Mouse (Mus musculus) limb, embryonic 12.5 days (tissue): Measurements from ENCODE around the gene Camta1. TPM values are rescaled to one million over a fixed set of nuclear protein-coding genes. Genes with fewer than 3 reads are reported as not detected.

ENCODE experiments used
- ATAC-seq: fragments of 200-750 bp; cut with Nextera tagmentation; 2 replicates; pipeline ENCODE4 v1.8.0; 2017; ENCODE audit warnings: low read depth, moderate TSS enrichment; ENCODE audit not compliant: insufficient number of reproducible peaks, insufficient read depth, low FRiP score, low TSS enrichment
- H3K27ac ChIP-seq: fragments of 300-500 bp; sonication (generic); 2 replicates; pipeline ENCODE4 v1.5.1; 2016; ENCODE audit warnings: mild to moderate bottlenecking, moderate library complexity
- H3K27me3 ChIP-seq: fragments of 300-500 bp; sonication (generic); 2 replicates; pipeline ENCODE4 v1.6.1; 2016; ENCODE audit warnings: mild to moderate bottlenecking, moderate library complexity
- H3K36me3 ChIP-seq: fragments of 300-500 bp; sonication (generic); 2 replicates; pipeline ENCODE4 v1.6.1; 2016; ENCODE audit warnings: mild to moderate bottlenecking, moderate library complexity
- H3K4me1 ChIP-seq: fragments of 300-500 bp; sonication (generic); replicated peaks from 2 replicates; pipeline ENCODE4 v1.6.1; 2016
- H3K4me2 ChIP-seq: fragments of 300-500 bp; sonication (generic); 2 replicates; pipeline ENCODE4 v1.6.1; 2016; ENCODE audit warnings: mild to moderate bottlenecking, moderate library complexity
- H3K4me3 ChIP-seq: fragments of 300-500 bp; sonication (generic); replicated peaks from 2 replicates; pipeline ENCODE4 v1.5.1; 2016; ENCODE audit warnings: mild to moderate bottlenecking
- H3K9ac ChIP-seq: fragments of 300-500 bp; sonication (generic); replicated peaks from 2 replicates; pipeline ENCODE4 v1.6.1; 2016; ENCODE audit warnings: mild to moderate bottlenecking, moderate library complexity
- H3K9me3 ChIP-seq: fragments of 300-500 bp; sonication (generic); 2 replicates; pipeline ENCODE4 v1.6.1; 2016; ENCODE audit warnings: mild to moderate bottlenecking, moderate library complexity
- WGBS: fragments of 180-500 bp; shearing (Covaris S2); methylation state at CpG from one replicate; pipeline ENCODE4 v1.1.7; 2016; 5-methylcytosine and 5-hydroxymethylcytosine counted together
- polyA plus RNA-seq: library from polyadenylated mRNA; unstranded; fragments of >200 nt; fragmentation: Nextera tagmentation; extraction: Ambion mirVana; gene quantifications from 2 replicates; pipeline ENCODE4 v1.2.1, GENCODE M21; 2016

Gene Camta1
- polyA plus RNA-seq, 1 experiment from 2014 or later, result 106 TPM

- no peak overlapping the region for H3K9ac ChIP-seq
- 0 out of 2 replicates have a peak, but pooled peaks cover 6% of the 10 kb centered on the region for H3K27me3 ChIP-seq
- no peaks in the 10 kb centered on the region for H3K36me3 ChIP-seq
- 57% methylated on average over 13 of the region's 13 CpGs for WGBS
- no peak overlapping the region for H3K4me2 ChIP-seq
- H3K9me3 ChIP-seq, result no peaks in the 10 kb centered on the region
- H3K4me3 ChIP-seq, result no peak overlapping the region
- no peaks in the 10 kb centered on the region for H3K4me1 ChIP-seq
- no peak for ATAC-seq
- H3K27ac ChIP-seq, result no peak overlapping the region
Observed at GRCm38 (mm10) chr4:151898600-151899245, 37.0 kb upstream of the Camta1 start.

DNA sequence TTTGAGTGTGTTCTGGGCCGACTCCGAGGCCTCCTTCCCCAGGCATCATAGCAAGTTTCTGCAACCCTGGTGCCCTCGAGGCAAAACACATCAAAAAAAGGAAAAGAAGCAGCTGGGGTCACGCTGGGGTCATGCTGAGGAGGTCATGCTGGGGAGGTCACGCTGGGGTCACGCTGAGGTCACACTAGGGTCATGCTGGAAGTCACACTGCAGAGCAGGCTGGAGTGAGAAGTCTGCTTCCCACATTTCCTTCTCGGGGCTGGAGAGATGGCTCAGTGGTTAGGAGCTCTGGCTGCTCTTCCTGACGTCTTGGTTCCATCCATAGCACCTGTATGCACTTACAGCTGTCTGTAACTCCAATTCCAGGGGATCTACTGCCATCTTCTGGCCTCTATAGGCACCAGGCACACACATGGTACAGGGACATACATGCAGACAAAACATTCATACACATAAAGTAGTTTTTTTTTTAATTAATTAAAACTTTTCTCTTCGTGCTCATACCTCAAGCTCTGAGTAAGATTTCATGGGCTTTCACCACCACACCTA lies 35.5 kb upstream of the Camta1 start:
- Histone ChIP-seq H3K27me3 (no peaks in the 10 kb centered on the region), H3K4me2 (no peak overlapping the region), H3K9me3 (no peaks in the 10 kb centered on the region), H3K4me1 (no peaks in the 10 kb centered on the region), H3K36me3 (no peaks in the 10 kb centered on the region), H3K27ac (no peak overlapping the region), H3K4me3 (no peak overlapping the region), H3K9ac (no peak overlapping the region)
- ATAC-seq, result no peak
- 69% methylated on average over 9 of the region's 9 CpGs for WGBS

DNA sequence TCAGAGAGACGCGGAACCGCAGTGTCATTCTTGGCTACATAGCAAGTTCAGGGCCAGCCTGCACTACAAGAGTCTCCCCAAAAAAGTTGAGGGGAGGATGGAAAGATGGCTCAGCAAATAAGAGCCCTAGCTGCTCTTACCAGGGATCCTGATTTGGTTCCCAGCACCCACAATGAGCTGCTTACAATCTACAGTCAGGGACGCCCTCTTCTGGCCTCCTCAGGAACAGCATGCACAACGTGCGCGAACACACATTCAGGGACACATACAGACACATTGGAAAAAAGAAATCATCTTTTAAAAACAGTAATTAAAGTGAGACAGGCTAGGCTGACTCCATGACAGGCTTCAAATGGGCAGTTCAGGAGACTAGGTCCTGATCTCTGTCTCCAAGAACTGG lies 33.9 kb upstream of the Camta1 start:
- Histone ChIP-seq H3K4me3 (no peak overlapping the region), H3K27me3 (no peaks in the 10 kb centered on the region), H3K9ac (no peak overlapping the region), H3K4me2 (no peak overlapping the region), H3K9me3 (no peaks in the 10 kb centered on the region), H3K36me3 (no peaks in the 10 kb centered on the region), H3K4me1 (no peaks in the 10 kb centered on the region), H3K27ac (no peak overlapping the region)
- ATAC-seq, result no peak
- WGBS, result 84% methylated on average over 7 of the region's 7 CpGs

DNA sequence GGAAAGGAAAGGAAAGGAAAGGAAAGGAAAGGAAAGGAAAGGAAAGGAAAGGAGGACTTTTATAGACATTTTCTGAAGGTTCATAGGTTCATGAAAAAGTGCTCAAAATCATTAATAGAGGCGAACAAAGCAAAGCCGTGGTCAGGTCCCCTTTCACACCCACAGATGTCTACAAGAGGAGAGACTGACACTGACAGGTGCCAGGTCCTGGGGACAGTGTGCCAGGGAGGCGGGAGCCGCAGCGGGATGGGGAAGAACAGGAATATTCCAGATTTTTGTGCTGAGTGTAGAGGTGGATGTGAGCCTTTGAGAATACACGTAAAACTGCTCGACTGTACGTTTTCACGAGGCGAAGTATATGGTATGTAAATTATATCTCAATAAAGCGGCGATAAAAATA lies 33.2 kb upstream of the Camta1 start:
- Histone ChIP-seq H3K9ac (no peak overlapping the region), H3K4me3 (no peak overlapping the region), H3K4me2 (no peak overlapping the region), H3K9me3 (no peaks in the 10 kb centered on the region), H3K36me3 (no peaks in the 10 kb centered on the region), H3K27ac (no peak overlapping the region), H3K27me3 (no peaks in the 10 kb centered on the region), H3K4me1 (no peaks in the 10 kb centered on the region)
- 88% methylated on average over 12 of the region's 12 CpGs for WGBS
- no peak for ATAC-seq

- H3K4me2 ChIP-seq, result no peak overlapping the region
- no peak overlapping the region for H3K4me3 ChIP-seq
- ATAC-seq, result no peak
- no peak overlapping the region for H3K27ac ChIP-seq
- H3K36me3 ChIP-seq, result no peaks in the 10 kb centered on the region
- 76% methylated on average over 6 of the region's 6 CpGs for WGBS
- no peaks in the 10 kb centered on the region for H3K9me3 ChIP-seq
- H3K27me3 ChIP-seq, result no peaks in the 10 kb centered on the region
- no peak overlapping the region for H3K9ac ChIP-seq
- H3K4me1 ChIP-seq, result no peaks in the 10 kb centered on the region
Observed at GRCm38 (mm10) chr4:151893241-151893640, 31.6 kb upstream of the Camta1 start.

DNA sequence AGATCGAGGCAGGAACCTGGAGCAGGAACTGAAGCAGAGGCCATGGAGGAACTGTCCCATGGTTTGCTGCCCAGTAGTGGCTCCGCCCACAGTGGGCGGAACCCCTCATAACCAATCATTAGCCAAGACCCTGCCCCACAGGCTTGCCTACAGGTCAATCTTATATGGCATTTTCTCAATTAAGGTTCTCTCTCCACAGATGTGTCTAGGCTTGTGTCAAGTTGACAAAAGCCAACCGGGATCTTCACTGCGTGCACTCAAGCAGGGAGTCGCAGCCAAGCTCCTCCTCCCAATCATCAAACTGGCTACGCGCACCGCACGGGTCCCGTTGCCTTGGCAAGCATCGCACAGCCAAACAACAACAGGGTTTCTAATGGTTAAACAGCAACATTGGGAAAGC lies 19.9 kb upstream of the Camta1 start:
- Histone ChIP-seq H3K4me3 (no peak overlapping the region), H3K36me3 (no peaks in the 10 kb centered on the region), H3K27ac (no peak overlapping the region), H3K9me3 (no peaks in the 10 kb centered on the region), H3K4me1 (no peaks in the 10 kb centered on the region), H3K27me3 (peaks cover under 1% of the 10 kb centered on the region; the same call in 1 of the 2 replicates), H3K4me2 (no peak overlapping the region), H3K9ac (no peak overlapping the region)
- no peak for ATAC-seq
- WGBS, result 92% methylated on average over 12 of the region's 12 CpGs

DNA sequence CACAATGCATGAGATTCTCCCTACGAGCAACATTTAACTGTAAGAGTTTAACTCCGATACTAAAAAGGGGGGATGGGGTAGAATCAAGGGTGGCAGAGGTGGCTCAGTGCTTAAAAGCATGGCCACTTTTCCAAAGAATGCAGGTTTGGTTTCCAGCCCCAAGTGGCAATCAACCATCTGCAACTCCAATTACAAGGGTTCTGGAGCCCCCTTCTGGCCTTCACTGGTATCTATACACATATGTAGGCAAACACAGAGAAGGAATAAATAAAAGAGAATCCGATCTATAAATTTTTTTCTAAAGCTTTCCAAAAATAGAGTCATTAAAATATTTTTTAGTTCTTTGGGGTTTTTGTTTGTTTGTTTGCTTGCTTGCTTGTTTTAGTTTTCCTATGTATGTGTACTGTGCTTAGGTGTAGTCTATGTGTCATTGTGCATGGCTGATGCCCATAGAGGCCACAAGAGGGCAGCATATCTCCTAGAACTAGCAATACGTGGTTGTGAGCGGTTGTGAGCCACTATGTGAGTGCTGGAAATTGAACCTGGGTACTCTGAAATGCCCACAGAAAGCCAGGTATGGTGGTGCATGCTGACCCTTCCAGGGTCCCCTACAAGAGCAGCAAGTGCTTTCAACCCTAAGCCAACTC lies 18.5 kb upstream of the Camta1 start:
- no peak for ATAC-seq
- Histone ChIP-seq H3K9ac (no peak overlapping the region), H3K4me1 (no peaks in the 10 kb centered on the region), H3K36me3 (no peaks in the 10 kb centered on the region), H3K27ac (no peak overlapping the region), H3K4me3 (no peak overlapping the region), H3K27me3 (peaks cover 14% of the 10 kb centered on the region), H3K9me3 (no peaks in the 10 kb centered on the region), H3K4me2 (no peak overlapping the region)
- WGBS, result 79% methylated on average over 5 of the region's 5 CpGs

DNA sequence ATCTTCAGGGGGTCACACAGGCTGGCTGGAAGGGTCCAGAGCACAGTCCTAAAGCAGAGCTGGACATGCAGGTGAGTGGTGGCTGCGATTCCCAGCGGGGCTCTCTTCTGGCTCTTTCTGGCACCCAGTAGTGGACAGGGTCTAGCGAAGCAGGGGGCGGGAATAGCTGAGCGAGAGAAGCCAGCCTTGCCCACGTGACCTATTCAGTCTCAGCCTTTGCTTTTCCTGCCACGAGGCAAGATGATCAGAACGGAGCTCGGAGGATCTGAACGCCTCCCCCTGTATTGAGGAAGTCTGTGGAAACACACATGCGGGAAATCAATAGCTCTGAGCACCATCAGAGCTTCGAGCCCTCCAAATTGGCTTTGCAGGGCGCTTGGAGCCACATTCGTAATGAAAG lies 14.7 kb upstream of the Camta1 start:
- no peak overlapping the region for H3K4me3 ChIP-seq
- no peaks in the 10 kb centered on the region for H3K4me1 ChIP-seq
- H3K27ac ChIP-seq, result no peak overlapping the region
- WGBS, result 64% methylated on average over 14 of the region's 14 CpGs
- H3K4me2 ChIP-seq, result no peak overlapping the region
- no peak overlapping the region for H3K9ac ChIP-seq
- no peaks in the 10 kb centered on the region for H3K9me3 ChIP-seq
- no peaks in the 10 kb centered on the region for H3K36me3 ChIP-seq
- peaks cover 25% of the 10 kb centered on the region for H3K27me3 ChIP-seq
- ATAC-seq, result no peak

DNA sequence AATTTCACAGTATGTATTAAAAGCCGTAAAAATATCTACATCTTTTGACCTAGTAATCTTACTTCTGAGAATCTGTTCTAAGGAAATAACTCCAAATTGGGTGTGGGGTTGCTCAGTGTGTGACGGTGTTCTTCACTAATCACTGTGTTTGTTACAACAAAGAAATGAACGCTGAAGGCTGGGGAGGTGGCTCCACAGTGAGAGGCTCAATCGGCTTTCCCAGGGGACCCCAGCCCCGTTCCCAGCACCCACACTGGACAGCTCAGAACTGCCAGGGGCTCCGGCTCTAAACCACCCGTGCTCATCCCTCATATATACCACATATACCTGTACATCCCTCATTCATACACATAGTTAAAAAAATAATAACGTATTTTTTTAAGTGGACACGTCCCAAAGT lies 1.8 kb upstream of the Camta1 start:
- Histone ChIP-seq H3K9me3 (no peaks in the 10 kb centered on the region), H3K36me3 (peaks cover 4% of the 10 kb centered on the region; the same call in 1 of the 2 replicates), H3K4me1 (peaks cover 21% of the 10 kb centered on the region), H3K4me3 (peak overlapping the region; percentile 83; the same call in 1 of the 2 replicates), H3K4me2 (peak overlapping the region; percentile 88), H3K27me3 (no peaks in the 10 kb centered on the region; the same call in 1 of the 2 replicates), H3K9ac (no peak overlapping the region), H3K27ac (no peak overlapping the region)
- WGBS, result 63% methylated on average over 9 of the region's 9 CpGs
- ATAC-seq, result no peak

DNA sequence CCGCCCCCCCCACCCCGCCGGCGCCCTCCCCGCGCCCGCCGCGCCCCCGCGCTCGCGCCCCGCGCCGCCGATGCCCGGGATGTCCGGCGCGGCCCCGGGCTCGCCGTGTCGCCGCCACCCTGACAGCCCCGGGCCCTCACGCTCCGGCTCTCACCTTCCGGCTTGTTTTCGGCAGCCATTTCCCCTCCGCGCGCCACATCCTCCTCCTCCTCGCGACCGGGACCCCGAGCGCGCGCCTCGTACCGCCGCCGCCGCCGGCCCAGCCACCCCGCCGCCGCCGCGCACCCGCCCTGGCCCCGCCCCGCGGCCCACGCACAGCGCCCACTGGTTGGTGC lies 238 bp downstream of the Camta1 start:
- peaks cover 21% of the 10 kb centered on the region for H3K4me1 ChIP-seq
- H3K27ac ChIP-seq, result 0 out of 2 replicates have a peak overlapping the region, but pooled peaks have one; percentile 70
- peak overlapping the region; percentile 91 for H3K4me2 ChIP-seq
- 1% methylated on average over 43 of the region's 58 CpGs for WGBS
- H3K9ac ChIP-seq, result peak overlapping the region; percentile 82
- H3K4me3 ChIP-seq, result peak overlapping the region; percentile 83
- H3K27me3 ChIP-seq, result no peaks in the 10 kb centered on the region; the same call in 1 of the 2 replicates
- ATAC-seq, result no peak
- peaks cover 4% of the 10 kb centered on the region; the same call in 1 of the 2 replicates for H3K36me3 ChIP-seq
- H3K9me3 ChIP-seq, result no peaks in the 10 kb centered on the region

GRCm38 (mm10) chr4:151860441-151861331 lies 990 bp downstream of the Camta1 start:
- Histone ChIP-seq H3K4me2 (peak overlapping the region; percentile 91), H3K27me3 (no peaks in the 10 kb centered on the region; the same call in 1 of the 2 replicates), H3K4me3 (peak overlapping the region; percentile 83), H3K9ac (peak overlapping the region; percentile 82), H3K36me3 (peaks cover 4% of the 10 kb centered on the region; the same call in 1 of the 2 replicates), H3K27ac (peak overlapping the region; percentile 66), H3K9me3 (no peaks in the 10 kb centered on the region), H3K4me1 (peaks cover 21% of the 10 kb centered on the region)
- WGBS, result 2% methylated on average over 48 of the region's 63 CpGs
- no peak for ATAC-seq
